Mouse (Mus musculus): Measurements from ENCODE around the gene Eif3l. TPM values are rescaled to one million over a fixed set of nuclear protein-coding genes. Genes with fewer than 3 reads are reported as not detected.

Gene Eif3l
- polyA plus RNA-seq, 1 experiment from 2014 or later: 199 TPM

GRCm38 (mm10) chr15:79038331-79038730 lies 36.6 kb upstream of the Eif3l start:
- no peak overlapping the region for H3K27ac ChIP-seq
- ATAC-seq (replicated peaks; ENCODE audit: low FRiP score, low read depth) (no peak), DNase-seq (ENCODE audit: low spot score) (no peak)
- no peaks in the 10 kb centered on the region for H3K9me3 ChIP-seq (replicated peaks; ENCODE audit: low read length)
- peaks cover 12% of the 10 kb centered on the region for H3K27me3 ChIP-seq (ENCODE audit: insufficient read depth, low read length)
- H3K4me3 ChIP-seq (replicated peaks; ENCODE audit: low read depth, low read length): no peak overlapping the region
- WGBS: 77% methylated on average over 10 of the region's 10 CpGs
- peaks cover 23% of the 10 kb centered on the region; the same call in 1 of the 2 replicates for H3K4me1 ChIP-seq (replicated peaks; ENCODE audit: insufficient read depth, low read length)
- no peak overlapping the region for H3K9ac ChIP-seq (ENCODE audit: low read depth, low read length)
- TF ChIP-seq CTCF (IDR thresholded peaks at IDR 0.05; ENCODE audit: low read depth): no peak
- H3K4me2 ChIP-seq (ENCODE audit: low read length): no peak overlapping the region
- H3K36me3 ChIP-seq (ENCODE audit: insufficient read depth, low read length): peaks cover 11% of the 10 kb centered on the region; the same call in 1 of the 2 replicates

- ATAC-seq (replicated peaks; ENCODE audit: low FRiP score, low read depth): peak; percentile 81
- Histone ChIP-seq H3K9ac (ENCODE audit: low read depth, low read length) (no peak overlapping the region), H3K4me3 (replicated peaks; ENCODE audit: low read depth, low read length) (no peak overlapping the region), H3K27ac (no peak overlapping the region), H3K4me2 (ENCODE audit: low read length) (no peak overlapping the region), H3K36me3 (ENCODE audit: insufficient read depth, low read length) (peaks cover 11% of the 10 kb centered on the region; the same call in 1 of the 2 replicates), H3K4me1 (replicated peaks; ENCODE audit: insufficient read depth, low read length) (peaks cover 24% of the 10 kb centered on the region; the same call in 1 of the 2 replicates), H3K9me3 (replicated peaks; ENCODE audit: low read length) (no peaks in the 10 kb centered on the region), H3K27me3 (ENCODE audit: insufficient read depth, low read length) (peaks cover 12% of the 10 kb centered on the region)
- TF ChIP-seq CTCF (IDR thresholded peaks at IDR 0.05; ENCODE audit: low read depth): peak; percentile 97
- 17% methylated on average over 7 of the region's 7 CpGs for WGBS
- DNase-seq (ENCODE audit: low spot score): peak; percentile 93
These were observed 36.1 kb upstream of the Eif3l start for GRCm38 (mm10) chr15:79038853-79039252.

GRCm38 (mm10) chr15:79040501-79041416 lies 34.2 kb upstream of the Eif3l start:
- H3K27ac ChIP-seq: no peak overlapping the region

GRCm38 (mm10) chr15:79041585-79041984 lies 33.4 kb upstream of the Eif3l start, which contains the start of gene Galr3:
Gene Galr3, plus strand, starts transcription at chr15:79041885.
- Histone ChIP-seq H3K9ac (ENCODE audit: low read depth, low read length) (peak within 1 kb of the TSS; percentile 59), H3K4me2 (ENCODE audit: low read length) (peak within 1 kb of the TSS; percentile 94), H3K9me3 (replicated peaks; ENCODE audit: low read length) (no peaks in the 10 kb centered on the region), H3K27me3 (ENCODE audit: insufficient read depth, low read length) (peaks cover 12% of the 10 kb centered on the region), H3K27ac (no peak within 1 kb of the TSS), H3K4me1 (replicated peaks; ENCODE audit: insufficient read depth, low read length) (peaks cover 30% of the 10 kb centered on the region; the same call in 1 of the 2 replicates), H3K36me3 (ENCODE audit: insufficient read depth, low read length) (peaks cover 6% of the 10 kb centered on the region; the same call in 1 of the 2 replicates), H3K4me3 (replicated peaks; ENCODE audit: low read depth, low read length) (peak within 1 kb of the TSS; percentile 51)
- ATAC-seq (replicated peaks; ENCODE audit: low FRiP score, low read depth) (no peak), DNase-seq (ENCODE audit: low spot score) (no peak)
- WGBS: 65% methylated on average over 6 of the region's 6 CpGs
- no peak for TF ChIP-seq CTCF (IDR thresholded peaks at IDR 0.05; ENCODE audit: low read depth)

More at GRCm38 (mm10) chr15:79040501-79041416, 34.2 kb upstream of the Eif3l start:
- 17% methylated on average over 24 of the region's 24 CpGs for WGBS
- TF ChIP-seq CTCF (IDR thresholded peaks at IDR 0.05; ENCODE audit: low read depth): no peak
- H3K4me1 ChIP-seq (replicated peaks; ENCODE audit: insufficient read depth, low read length): peaks cover 30% of the 10 kb centered on the region; the same call in 1 of the 2 replicates
- H3K36me3 ChIP-seq (ENCODE audit: insufficient read depth, low read length): peaks cover 11% of the 10 kb centered on the region; the same call in 1 of the 2 replicates
- ATAC-seq (replicated peaks; ENCODE audit: low FRiP score, low read depth) (no peak), DNase-seq (ENCODE audit: low spot score) (peak; percentile 48)
- no peaks in the 10 kb centered on the region for H3K9me3 ChIP-seq (replicated peaks; ENCODE audit: low read length)
- peak overlapping the region; percentile 22 for H3K4me3 ChIP-seq (replicated peaks; ENCODE audit: low read depth, low read length)
- peak overlapping the region; percentile 59 for H3K4me2 ChIP-seq (ENCODE audit: low read length)
- H3K9ac ChIP-seq (ENCODE audit: low read depth, low read length): 0 out of 2 replicates have a peak overlapping the region, but pooled peaks have one; percentile 36
- peaks cover 12% of the 10 kb centered on the region for H3K27me3 ChIP-seq (ENCODE audit: insufficient read depth, low read length)

GRCm38 (mm10) chr15:79042721-79043491 lies 32.1 kb upstream of the Eif3l start:
- peak; percentile 14; the same call in 1 of the 2 replicates for TF ChIP-seq CTCF (IDR thresholded peaks at IDR 0.05; ENCODE audit: low read depth)
- DNase-seq (ENCODE audit: low spot score) (peak; percentile 44), ATAC-seq (replicated peaks; ENCODE audit: low FRiP score, low read depth) (no peak)
- Histone ChIP-seq H3K9ac (ENCODE audit: low read depth, low read length) (peak overlapping the region; percentile 59), H3K27ac (no peak overlapping the region), H3K4me1 (replicated peaks; ENCODE audit: insufficient read depth, low read length) (peaks cover 30% of the 10 kb centered on the region; the same call in 1 of the 2 replicates), H3K4me2 (ENCODE audit: low read length) (peak overlapping the region; percentile 94), H3K27me3 (ENCODE audit: insufficient read depth, low read length) (peaks cover 12% of the 10 kb centered on the region), H3K9me3 (replicated peaks; ENCODE audit: low read length) (no peaks in the 10 kb centered on the region), H3K36me3 (ENCODE audit: insufficient read depth, low read length) (no peaks in the 10 kb centered on the region), H3K4me3 (replicated peaks; ENCODE audit: low read depth, low read length) (peak overlapping the region; percentile 51)
- 1% methylated on average over 104 of the region's 105 CpGs for WGBS

GRCm38 (mm10) chr15:79044837-79045236 lies 30.1 kb upstream of the Eif3l start:
- peak; percentile 28 for DNase-seq (ENCODE audit: low spot score)
- no peak overlapping the region for H3K4me3 ChIP-seq (replicated peaks; ENCODE audit: low read depth, low read length)
- no peaks in the 10 kb centered on the region for H3K9me3 ChIP-seq (replicated peaks; ENCODE audit: low read length)
- H3K4me2 ChIP-seq (ENCODE audit: low read length): no peak overlapping the region
- H3K9ac ChIP-seq (ENCODE audit: low read depth, low read length): no peak overlapping the region
- no peak overlapping the region for H3K27ac ChIP-seq
- H3K27me3 ChIP-seq (ENCODE audit: insufficient read depth, low read length): peaks cover 12% of the 10 kb centered on the region
- no peaks in the 10 kb centered on the region for H3K36me3 ChIP-seq (ENCODE audit: insufficient read depth, low read length)
- no peak for TF ChIP-seq CTCF (IDR thresholded peaks at IDR 0.05; ENCODE audit: low read depth)
- no peak for ATAC-seq (replicated peaks; ENCODE audit: low FRiP score, low read depth)
- 13% methylated on average over 4 of the region's 4 CpGs for WGBS
- H3K4me1 ChIP-seq (replicated peaks; ENCODE audit: insufficient read depth, low read length): peaks cover 30% of the 10 kb centered on the region; the same call in 1 of the 2 replicates
